Mouse (Mus musculus): ENCODE results near the gene Sf3a2.

DNA sequence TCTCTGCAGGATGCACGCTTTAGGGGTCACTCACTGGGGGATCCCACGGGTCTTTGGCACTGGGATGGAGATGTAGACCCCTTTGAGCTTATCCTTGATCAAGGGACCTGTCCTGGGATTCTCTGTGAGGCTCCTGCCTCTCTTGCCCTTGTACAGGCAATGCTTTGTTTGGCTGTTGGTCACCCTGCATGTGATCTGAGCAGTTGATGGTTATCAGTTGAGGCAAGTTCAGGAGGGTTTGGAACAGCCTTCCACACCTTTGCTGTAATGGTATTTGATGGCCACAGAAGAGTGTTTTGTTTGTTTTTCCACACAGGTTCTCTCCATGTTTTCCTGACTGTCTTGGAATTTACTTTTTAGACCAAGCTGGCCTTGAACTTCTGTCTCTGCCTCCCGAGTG lies 36.2 kb upstream of the Sf3a2 start:
- TF ChIP-seq CTCF (IDR thresholded peaks at IDR 0.05 in 2 of 3, conservative IDR thresholded peaks at IDR 0.05 in 1 of 3; ENCODE audit: control insufficient read depth in 1 of 3, insufficient read depth in 1 of 3, low read depth in 2 of 3, low read length in 3 of 3, poor library complexity in 1 of 3, severe bottlenecking in 1 of 3) (no peak), NELFE (IDR thresholded peaks at IDR 0.05; ENCODE audit: low read depth, low read length) (no peak), CHD2 (IDR thresholded peaks at IDR 0.05; ENCODE audit: low read length) (no peak), SIN3A (IDR thresholded peaks at IDR 0.05; ENCODE audit: low read length) (no peak), SMC3 (IDR thresholded peaks at IDR 0.05; ENCODE audit: low read depth, low read length) (no peak), POLR2A (IDR thresholded peaks at IDR 0.05; ENCODE audit: control insufficient read depth in 1 of 2, insufficient read depth in 1 of 2, low read depth in 1 of 2, low read length in 2 of 2, poor library complexity in 1 of 2) (no peak)

All from MEL (cell line).